Mouse (Mus musculus) adrenal gland, postnatal 0 days (tissue): Measurements from ENCODE around the gene Relt. TPM values are rescaled to one million over a fixed set of nuclear protein-coding genes. Genes with fewer than 3 reads are reported as not detected.

Experiments
- microRNA-seq: library from miRNA; unstranded; fragments of <30 nt; microRNA quantifications from one replicate; pipeline ENCODE4, GENCODE M21; 2016; ENCODE audit warnings: borderline replicate concordance; ENCODE audit not compliant: insufficient number of aligned reads
- polyA plus RNA-seq: library from polyadenylated mRNA; unstranded; fragments of >200 nt; fragmentation: Nextera tagmentation; extraction: Ambion mirVana; gene quantifications from 2 replicates; pipeline ENCODE4 v1.2.1, GENCODE M21; 2015

Gene Relt
- 1.4 and 2.8 TPM in 2 replicates for polyA plus RNA-seq

GRCm38 (mm10) chr7:100862828-100863638 lies at the start of gene Relt:
Gene Relt, minus strand, starts transcription at chr7:100863446.

Small RNAs within 50 kb of the gene (microRNA-seq; reads per million reads assigned to microRNA genes)
- gene Mir3102: 127 reads per million, percentile 46 among the genes with 10 or more reads in this experiment

Other genes starting within 250 kb of the Relt start
- 13.7 and 19.6 TPM in 2 replicates for gene Plekhb1, start 201.0 kb downstream of the Relt start, polyA plus RNA-seq
- gene Fam168a, start 156.8 kb downstream of the Relt start, polyA plus RNA-seq: 22.6 and 29.2 TPM in 2 replicates
- 10.3 and 13.5 TPM in 2 replicates for gene Arhgef17, start 68.7 kb upstream of the Relt start, polyA plus RNA-seq
- gene P2ry6, start 111.2 kb upstream of the Relt start, polyA plus RNA-seq: 8.7 and 12.3 TPM in 2 replicates
- gene P2ry2, start 149.4 kb upstream of the Relt start, polyA plus RNA-seq: 0.77 and 1.3 TPM in 2 replicates
- 11.2 and 12.5 TPM in 2 replicates for gene Fchsd2, start 229.4 kb upstream of the Relt start, polyA plus RNA-seq